Mouse (Mus musculus) midbrain, embryonic 16.5 days (tissue): ENCODE results near the gene Prkci. TPM values are rescaled to one million over a fixed set of nuclear protein-coding genes. Genes with fewer than 3 reads are reported as not detected.

Experiments
- ATAC-seq: fragments of 200-750 bp; cut with Nextera tagmentation; 2 replicates; pipeline ENCODE4 v1.8.0; 2017; ENCODE audit warnings: moderate TSS enrichment
- H3K27ac ChIP-seq: fragments of 300-500 bp; sonication (generic); 2 replicates; pipeline ENCODE4 v1.5.1; 2014; ENCODE audit warnings: mild to moderate bottlenecking, low read length, mixed read lengths
- H3K27me3 ChIP-seq: fragments of 300-500 bp; sonication (generic); 2 replicates; pipeline ENCODE4 v1.6.1; 2014; ENCODE audit warnings: low read depth, low read length, mixed read lengths; ENCODE audit not compliant: control insufficient read depth, insufficient read depth
- H3K36me3 ChIP-seq: fragments of 300-500 bp; sonication (generic); 2 replicates; pipeline ENCODE4 v1.6.1; 2014; ENCODE audit warnings: mild to moderate bottlenecking, low read length, moderate library complexity, mixed read lengths; ENCODE audit not compliant: control insufficient read depth, insufficient read depth
- H3K4me1 ChIP-seq: fragments of 300-500 bp; sonication (generic); 2 replicates; pipeline ENCODE4 v1.6.1; 2014; ENCODE audit warnings: mild to moderate bottlenecking, low read length, mixed read lengths; ENCODE audit not compliant: control insufficient read depth, insufficient read depth
- H3K4me2 ChIP-seq: fragments of 300-500 bp; sonication (generic); 2 replicates; pipeline ENCODE4 v1.6.1; 2014; ENCODE audit warnings: mild to moderate bottlenecking, low read length, mixed read lengths
- H3K4me3 ChIP-seq: fragments of 300-500 bp; sonication (generic); 2 replicates; pipeline ENCODE4 v1.5.1; 2014; ENCODE audit warnings: low read depth, mild to moderate bottlenecking, low read length, moderate library complexity, mixed read lengths
- H3K9ac ChIP-seq: fragments of 300-500 bp; sonication (generic); 2 replicates; pipeline ENCODE4 v1.6.1; 2014; ENCODE audit warnings: low read depth, low read length, mixed read lengths
- H3K9me3 ChIP-seq: fragments of 300-500 bp; sonication (generic); replicated peaks from 2 replicates; pipeline ENCODE4 v1.6.1; 2014; ENCODE audit warnings: mild to moderate bottlenecking, low read length, mixed read lengths; ENCODE audit not compliant: control insufficient read depth, poor library complexity, severe bottlenecking
- WGBS: fragments of 180-500 bp; shearing (Covaris S2); extraction: QIAGEN DNeasy Blood & Tissue Kit; methylation state at CpG from one replicate; pipeline ENCODE4 v1.1.7; 2014; 5-methylcytosine and 5-hydroxymethylcytosine counted together
- polyA plus RNA-seq: library from polyadenylated mRNA; unstranded; fragments of >200 nt; fragmentation: Nextera tagmentation; extraction: Ambion mirVana; gene quantifications from 2 replicates; pipeline ENCODE4 v1.2.1, GENCODE M21; 2015

Gene Prkci
- polyA plus RNA-seq, 1 experiment from 2014 or later: 25.5 TPM

- 0% methylated on average over 25 of the region's 33 CpGs for WGBS
- Histone ChIP-seq H3K27me3 (no peaks in the 10 kb centered on the region), H3K36me3 (0 out of 2 replicates have a peak, but pooled peaks cover 2% of the 10 kb centered on the region), H3K9ac (peak overlapping the region; percentile 96), H3K4me3 (peak overlapping the region; percentile 99), H3K9me3 (no peaks in the 10 kb centered on the region), H3K27ac (peak overlapping the region; percentile 99), H3K4me1 (peaks cover 43% of the 10 kb centered on the region), H3K4me2 (peak overlapping the region; percentile 70)
- peak; percentile 43 for ATAC-seq
Observed at GRCm38 (mm10) chr3:31095491-31096154, 100.1 kb downstream of the Prkci start.

DNA sequence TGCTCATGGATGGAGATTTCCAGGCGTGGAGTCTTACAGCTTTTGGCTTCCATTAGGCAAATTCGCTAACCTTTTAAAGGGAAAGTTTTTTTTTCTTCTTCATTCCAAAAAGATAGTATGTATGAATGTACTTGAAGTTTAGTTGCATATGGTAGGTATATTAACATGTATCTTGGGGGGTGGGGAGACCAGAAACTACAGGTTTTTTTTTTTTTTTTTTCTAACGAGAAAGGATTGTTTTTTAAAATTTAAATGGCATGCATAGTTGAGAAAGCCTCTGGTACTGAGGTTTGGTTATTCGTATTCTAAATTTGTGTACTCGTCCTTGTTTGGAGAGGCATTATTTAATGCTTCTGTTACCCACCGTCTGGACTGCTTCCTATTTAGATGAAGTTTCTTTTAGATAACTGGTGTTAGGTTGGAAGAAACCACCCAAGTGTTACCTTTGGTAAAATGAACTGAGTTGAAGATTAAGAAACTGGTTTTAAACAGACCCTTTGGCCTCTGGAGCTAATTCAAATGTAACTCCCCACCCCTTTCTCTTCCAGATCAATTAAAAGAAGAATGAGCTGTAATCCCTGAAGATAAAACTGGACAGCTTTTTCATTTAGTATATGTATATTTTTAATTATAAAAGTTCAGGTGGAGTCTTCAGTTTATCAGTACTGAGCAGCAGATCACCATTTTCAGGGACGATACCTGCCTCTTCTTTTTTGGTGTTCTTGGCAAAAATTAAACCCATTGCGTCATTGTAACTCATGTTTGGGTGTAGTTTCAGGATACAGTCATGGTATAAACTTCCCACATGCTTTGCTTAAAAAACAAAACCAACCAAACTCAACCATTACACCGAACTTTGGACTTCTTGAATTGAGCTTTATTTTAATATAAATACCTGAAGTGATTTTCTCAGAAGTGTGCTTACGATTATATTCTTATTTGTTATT, 100.9 kb downstream of the Prkci start:
- Histone ChIP-seq H3K9ac (peak overlapping the region; percentile 96), H3K9me3 (no peaks in the 10 kb centered on the region), H3K4me3 (peak overlapping the region; percentile 99), H3K36me3 (0 out of 2 replicates have a peak, but pooled peaks cover 2% of the 10 kb centered on the region), H3K4me2 (peak overlapping the region; percentile 70), H3K27ac (peak overlapping the region; percentile 99), H3K27me3 (no peaks in the 10 kb centered on the region), H3K4me1 (peaks cover 49% of the 10 kb centered on the region)
- ATAC-seq: no peak
- 36% methylated on average over 10 of the region's 10 CpGs for WGBS

DNA sequence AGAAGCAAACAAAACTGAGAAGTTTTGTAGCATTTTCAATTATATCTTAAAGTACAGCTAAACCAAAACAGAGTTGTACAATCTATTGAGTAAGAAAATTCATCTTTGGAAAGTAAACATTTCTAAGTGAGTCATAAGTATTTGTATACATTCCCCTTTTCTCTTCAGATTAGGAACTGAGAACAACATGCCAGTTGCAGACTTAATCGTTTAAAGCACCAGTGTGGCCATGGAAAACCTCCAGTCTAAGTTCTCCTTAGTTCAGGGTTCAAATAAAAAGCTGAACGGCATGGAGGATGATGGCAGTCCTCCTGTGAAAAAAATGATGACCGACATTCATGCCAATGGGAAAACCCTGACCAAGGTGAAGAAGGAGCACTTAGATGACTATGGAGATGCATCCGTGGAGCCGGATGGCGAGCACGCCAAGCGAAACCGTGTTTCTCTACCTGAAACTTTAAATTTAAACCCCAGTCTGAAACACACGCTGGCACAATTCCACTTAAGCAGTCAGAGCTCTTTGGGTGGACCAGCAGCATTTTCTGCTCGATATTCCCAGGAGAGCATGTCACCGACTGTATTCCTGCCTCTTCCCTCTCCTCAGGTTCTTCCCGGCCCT, 101.7 kb downstream of the Prkci start:
- no peaks in the 10 kb centered on the region for H3K27me3 ChIP-seq
- no peaks in the 10 kb centered on the region for H3K9me3 ChIP-seq
- H3K4me2 ChIP-seq: peak overlapping the region; percentile 42
- ATAC-seq: no peak
- 0 out of 2 replicates have a peak, but pooled peaks cover 2% of the 10 kb centered on the region for H3K36me3 ChIP-seq
- peaks cover 54% of the 10 kb centered on the region for H3K4me1 ChIP-seq
- no peak overlapping the region for H3K4me3 ChIP-seq
- no peak overlapping the region for H3K27ac ChIP-seq
- WGBS: 83% methylated on average over 13 of the region's 13 CpGs
- no peak overlapping the region for H3K9ac ChIP-seq

DNA sequence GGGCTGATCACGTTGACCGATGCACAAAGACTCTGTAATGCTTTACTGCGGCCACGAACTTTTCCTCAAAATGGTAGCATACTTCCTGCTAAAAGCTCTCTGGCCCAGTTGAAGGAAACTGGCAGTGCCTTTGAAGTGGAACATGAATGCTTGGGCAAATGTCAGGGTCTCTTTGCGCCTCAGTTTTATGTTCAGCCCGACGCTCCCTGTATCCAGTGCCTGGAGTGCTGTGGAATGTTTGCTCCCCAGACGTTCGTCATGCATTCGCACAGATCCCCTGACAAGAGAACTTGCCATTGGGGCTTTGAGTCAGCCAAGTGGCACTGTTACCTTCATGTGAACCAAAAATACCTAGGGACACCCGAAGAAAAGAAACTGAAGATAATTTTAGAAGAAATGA, 102.4 kb downstream of the Prkci start:
- Histone ChIP-seq H3K9me3 (no peaks in the 10 kb centered on the region), H3K4me2 (peak overlapping the region; percentile 42), H3K9ac (no peak overlapping the region), H3K4me3 (no peak overlapping the region), H3K4me1 (peaks cover 47% of the 10 kb centered on the region), H3K27me3 (no peaks in the 10 kb centered on the region), H3K27ac (no peak overlapping the region), H3K36me3 (0 out of 2 replicates have a peak, but pooled peaks cover 2% of the 10 kb centered on the region)
- 66% methylated on average over 11 of the region's 11 CpGs for WGBS
- no peak for ATAC-seq

DNA sequence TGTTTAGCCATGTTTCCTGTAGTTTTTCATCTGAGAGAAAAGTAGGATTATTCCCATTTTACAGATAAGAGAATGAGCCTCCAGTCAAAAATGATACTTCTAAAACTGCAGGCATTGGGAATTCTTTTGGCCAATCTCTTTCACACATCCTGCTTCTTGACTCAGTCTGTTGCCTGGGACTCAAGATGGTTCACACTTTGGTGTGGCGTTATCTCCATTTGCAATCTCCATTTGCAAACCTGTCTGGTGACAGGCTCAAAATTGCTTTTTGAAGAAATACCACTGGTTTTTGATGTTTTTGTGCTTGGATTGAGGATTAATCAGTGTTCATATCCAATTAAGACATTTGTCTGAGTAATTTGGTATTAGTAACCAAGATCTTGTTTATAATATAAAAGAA, 103.0 kb downstream of the Prkci start:
- ATAC-seq: no peak
- Histone ChIP-seq H3K9me3 (no peaks in the 10 kb centered on the region), H3K9ac (no peak overlapping the region), H3K27me3 (no peaks in the 10 kb centered on the region), H3K36me3 (0 out of 2 replicates have a peak, but pooled peaks cover 2% of the 10 kb centered on the region), H3K4me2 (peak overlapping the region; percentile 42; the same call in 1 of the 2 replicates), H3K4me3 (no peak overlapping the region), H3K27ac (no peak overlapping the region), H3K4me1 (peaks cover 43% of the 10 kb centered on the region)
- 82% methylated on average over 1 of the region's 1 CpGs for WGBS

- H3K9me3 ChIP-seq: no peaks in the 10 kb centered on the region
- peaks cover 46% of the 10 kb centered on the region for H3K4me1 ChIP-seq
- H3K36me3 ChIP-seq: 0 out of 2 replicates have a peak, but pooled peaks cover 2% of the 10 kb centered on the region
- no peak for ATAC-seq
- 86% methylated on average over 5 of the region's 5 CpGs for WGBS
- peak overlapping the region; percentile 43 for H3K4me2 ChIP-seq
- H3K27me3 ChIP-seq: no peaks in the 10 kb centered on the region
- no peak overlapping the region for H3K4me3 ChIP-seq
- no peak overlapping the region for H3K9ac ChIP-seq
- no peak overlapping the region for H3K27ac ChIP-seq
Observed at GRCm38 (mm10) chr3:31100026-31100425, 104.5 kb downstream of the Prkci start.

DNA sequence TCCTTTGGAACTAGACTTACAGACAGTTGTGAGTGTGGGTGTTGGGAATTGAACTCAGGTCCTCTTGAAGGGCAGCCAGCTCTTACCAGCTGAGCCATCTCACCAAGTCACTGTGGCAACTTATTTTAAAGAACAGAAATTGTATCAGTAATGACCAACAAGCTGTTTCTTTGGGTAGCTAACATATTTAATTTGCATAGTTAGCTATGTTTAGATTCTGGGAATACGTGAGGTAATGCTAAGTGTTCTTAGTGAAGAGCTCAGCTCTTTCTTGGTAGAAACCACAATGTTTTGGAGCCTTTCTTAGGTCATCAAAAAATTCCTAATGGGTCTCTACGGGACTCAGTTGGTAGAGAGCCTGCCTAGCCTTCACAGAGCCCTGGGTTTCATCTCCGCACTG, 105.3 kb downstream of the Prkci start:
- no peaks in the 10 kb centered on the region for H3K9me3 ChIP-seq
- no peak overlapping the region for H3K4me2 ChIP-seq
- H3K9ac ChIP-seq: no peak overlapping the region
- no peaks in the 10 kb centered on the region for H3K27me3 ChIP-seq
- 95% methylated on average over 3 of the region's 3 CpGs for WGBS
- ATAC-seq: no peak
- no peak overlapping the region for H3K4me3 ChIP-seq
- peaks cover 46% of the 10 kb centered on the region for H3K4me1 ChIP-seq
- no peak overlapping the region for H3K27ac ChIP-seq
- 0 out of 2 replicates have a peak, but pooled peaks cover 2% of the 10 kb centered on the region for H3K36me3 ChIP-seq
